Mouse (Mus musculus) heart, embryonic 10.5 days (tissue): ENCODE measurements at regions not wholly inside any gene's neighbourhood (a gene's known extent, or its start where the extent isn't known, plus 50 kb on each side); places are given as distances from the start of the nearest gene placed in this dataset.
A peak's percentile ranks its signal among the peaks of the same experiment; 100 is the strongest.

Source experiments
- DNase-seq: peaks from one replicate; pipeline ENCODE4 v3.0.0-alpha.2; 2017; ENCODE audit warnings: low spot score
- H3K27ac ChIP-seq: fragments of 300-500 bp; sonication (generic); 2 replicates; pipeline ENCODE4 v1.5.1; 2016; ENCODE audit warnings: mild to moderate bottlenecking
- H3K27me3 ChIP-seq: fragments of 300-500 bp; sonication (generic); 2 replicates; pipeline ENCODE4 v1.6.1; 2016; ENCODE audit warnings: mild to moderate bottlenecking; ENCODE audit not compliant: poor library complexity, insufficient read depth, severe bottlenecking
- H3K36me3 ChIP-seq: fragments of 300-500 bp; sonication (generic); 2 replicates; pipeline ENCODE4 v1.6.1; 2016; ENCODE audit warnings: mild to moderate bottlenecking, moderate library complexity
- H3K4me1 ChIP-seq: fragments of 300-500 bp; sonication (generic); 2 replicates; pipeline ENCODE4 v1.6.1; 2016; ENCODE audit warnings: mild to moderate bottlenecking
- H3K4me3 ChIP-seq: fragments of 300-500 bp; sonication (generic); 2 replicates; pipeline ENCODE4 v1.5.1; 2016; ENCODE audit warnings: mild to moderate bottlenecking, moderate library complexity
- H3K9me3 ChIP-seq: fragments of 300-500 bp; sonication (generic); 2 replicates; pipeline ENCODE4 v1.6.1; 2016; ENCODE audit warnings: mild to moderate bottlenecking, moderate library complexity
- WGBS: fragments of 180-500 bp; shearing (Covaris S2); methylation state at CpG from one replicate; pipeline ENCODE4 v1.1.7; 2016; 5-methylcytosine and 5-hydroxymethylcytosine counted together

DNA sequence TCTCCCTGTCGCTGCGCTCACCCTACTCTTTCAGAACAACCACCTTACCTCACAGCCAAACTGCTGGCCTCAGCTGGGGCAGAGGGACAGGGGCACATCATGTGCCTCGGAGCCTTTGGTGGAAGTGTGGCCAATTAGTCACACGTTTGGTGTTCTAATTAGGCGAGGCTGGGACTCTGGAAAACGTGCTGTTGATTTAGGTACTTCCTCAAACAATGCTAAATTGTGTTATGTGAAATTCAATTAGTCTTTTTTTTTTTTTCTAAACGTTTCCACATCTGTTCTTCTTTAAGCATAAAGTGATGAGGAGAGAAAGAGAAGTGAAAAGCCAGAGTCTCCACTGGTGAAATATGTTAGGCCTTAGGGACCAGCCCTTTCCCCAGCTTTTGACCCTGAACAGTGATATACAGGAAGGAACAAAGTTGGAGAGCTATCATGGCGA, 174.1 kb downstream of the Tbx18 start:
- no peaks in the 10 kb centered on the region for H3K36me3 ChIP-seq
- H3K4me3 ChIP-seq: no peak overlapping the region
- H3K4me1 ChIP-seq: peaks cover 15% of the 10 kb centered on the region
- H3K9me3 ChIP-seq: no peaks in the 10 kb centered on the region
- 15% methylated on average over 8 of the region's 8 CpGs for WGBS
- no peaks in the 10 kb centered on the region for H3K27me3 ChIP-seq
- H3K27ac ChIP-seq: peak overlapping the region; percentile 74
- DNase-seq: no peak

DNA sequence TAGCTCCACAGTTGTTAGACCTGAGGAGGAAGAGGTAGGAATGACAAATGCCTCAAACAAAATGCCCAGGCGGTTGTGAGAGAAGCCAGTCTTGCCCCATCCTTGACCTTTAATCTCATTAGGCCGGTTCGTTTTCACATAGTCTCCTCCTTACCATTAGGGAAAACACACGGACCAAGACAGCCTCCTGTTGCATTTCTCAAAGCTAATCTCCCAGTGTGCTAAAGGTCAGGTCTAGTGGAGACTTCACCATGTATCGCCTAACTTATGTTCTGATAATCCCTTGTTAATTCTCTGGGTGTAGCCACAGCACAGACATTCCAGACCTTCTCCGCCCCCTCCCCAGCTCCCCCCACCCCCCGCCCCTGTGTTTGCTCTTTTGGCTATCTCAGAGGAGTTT, 174.5 kb downstream of the Tbx18 start:
- no peak overlapping the region for H3K4me3 ChIP-seq
- no peak for DNase-seq
- H3K36me3 ChIP-seq: no peaks in the 10 kb centered on the region
- H3K27ac ChIP-seq: peak overlapping the region; percentile 74
- H3K9me3 ChIP-seq: no peaks in the 10 kb centered on the region
- WGBS: 12% methylated on average over 7 of the region's 7 CpGs
- no peaks in the 10 kb centered on the region for H3K27me3 ChIP-seq
- H3K4me1 ChIP-seq: peaks cover 15% of the 10 kb centered on the region

DNA sequence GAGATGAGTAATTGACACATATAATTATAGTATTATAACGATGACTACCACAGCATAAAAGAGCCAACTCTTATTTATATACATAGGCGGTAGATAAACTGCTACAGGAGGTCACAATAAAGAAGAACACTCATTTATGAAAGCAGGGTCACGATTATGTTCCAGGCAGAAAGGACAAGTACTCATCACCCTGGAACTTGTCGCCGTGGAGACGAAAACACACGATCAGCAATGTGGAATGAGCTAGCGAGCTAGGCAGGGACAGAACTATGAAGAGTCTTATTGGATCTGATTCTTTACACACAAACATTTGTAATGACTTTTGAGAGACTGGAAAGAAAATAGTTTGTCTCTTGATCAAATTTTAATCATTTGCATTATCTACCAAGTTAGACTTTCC, 197.9 kb downstream of the Tbx18 start:
- H3K4me1 ChIP-seq: no peaks in the 10 kb centered on the region
- H3K4me3 ChIP-seq: no peak overlapping the region
- 70% methylated on average over 8 of the region's 8 CpGs for WGBS
- peak; percentile 78 for DNase-seq
- H3K27ac ChIP-seq: no peak overlapping the region
- H3K27me3 ChIP-seq: no peaks in the 10 kb centered on the region
- no peaks in the 10 kb centered on the region for H3K9me3 ChIP-seq
- no peaks in the 10 kb centered on the region for H3K36me3 ChIP-seq

DNA sequence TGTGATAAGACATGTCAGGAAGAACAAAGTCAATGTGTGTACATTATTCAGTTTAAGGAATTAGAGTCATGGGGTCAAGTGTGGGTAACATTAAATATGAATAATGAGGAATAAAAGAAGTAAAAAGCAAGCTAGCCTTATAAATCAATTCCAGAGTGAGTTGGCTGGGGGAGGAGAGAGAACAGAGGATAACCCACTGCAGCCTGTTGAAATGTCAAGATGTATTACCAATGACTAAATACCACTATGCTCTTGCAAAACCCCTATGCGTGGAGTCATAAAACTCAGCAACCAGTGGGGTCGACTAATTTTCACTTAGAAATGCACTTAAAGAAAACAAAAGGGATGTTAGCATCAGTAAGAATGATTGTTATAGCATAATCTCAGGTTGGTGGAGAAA, 201.2 kb downstream of the Tbx18 start:
- H3K9me3 ChIP-seq: no peaks in the 10 kb centered on the region
- no peaks in the 10 kb centered on the region for H3K27me3 ChIP-seq
- H3K27ac ChIP-seq: no peak overlapping the region
- no peaks in the 10 kb centered on the region for H3K4me1 ChIP-seq
- DNase-seq: no peak
- 78% methylated on average over 2 of the region's 2 CpGs for WGBS
- H3K4me3 ChIP-seq: no peak overlapping the region
- no peaks in the 10 kb centered on the region for H3K36me3 ChIP-seq

DNA sequence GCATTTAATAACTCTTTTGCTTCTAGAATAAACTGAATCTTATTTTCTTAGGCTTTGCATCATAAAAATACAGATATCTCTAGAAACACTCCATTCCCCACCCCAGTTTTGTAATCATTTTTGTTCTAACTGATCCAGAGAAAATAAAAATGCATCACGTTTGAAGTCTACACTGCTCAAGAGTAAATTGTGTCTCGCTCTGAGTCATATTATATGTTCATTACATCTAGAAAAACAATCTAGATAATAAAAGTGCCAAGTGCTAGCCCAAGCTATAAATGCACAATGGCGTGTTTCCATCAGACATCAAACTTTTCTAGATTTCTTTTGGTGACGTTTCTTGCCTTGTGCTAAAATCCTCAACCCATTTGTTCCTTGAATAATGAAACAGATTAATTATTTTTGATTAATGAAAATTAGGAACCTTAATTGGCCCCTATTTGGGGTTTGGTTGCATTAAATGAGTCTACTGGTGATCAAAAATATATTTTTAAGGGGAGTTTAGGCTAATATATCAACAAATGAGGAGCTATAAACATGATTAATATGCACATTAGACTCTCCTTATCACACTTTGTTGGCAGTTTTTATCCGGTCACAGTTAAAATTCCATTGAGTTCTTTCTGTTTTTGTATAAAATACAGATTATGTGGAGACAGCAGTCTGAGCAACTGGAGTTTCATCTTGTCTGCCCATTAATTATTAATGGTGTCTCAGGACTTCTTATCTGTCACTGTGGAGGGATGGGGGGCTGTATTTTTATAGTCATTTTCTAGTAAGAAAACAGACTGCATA, 206.0 kb downstream of the Tbx18 start:
- no peaks in the 10 kb centered on the region for H3K36me3 ChIP-seq
- H3K27me3 ChIP-seq: no peaks in the 10 kb centered on the region

DNA sequence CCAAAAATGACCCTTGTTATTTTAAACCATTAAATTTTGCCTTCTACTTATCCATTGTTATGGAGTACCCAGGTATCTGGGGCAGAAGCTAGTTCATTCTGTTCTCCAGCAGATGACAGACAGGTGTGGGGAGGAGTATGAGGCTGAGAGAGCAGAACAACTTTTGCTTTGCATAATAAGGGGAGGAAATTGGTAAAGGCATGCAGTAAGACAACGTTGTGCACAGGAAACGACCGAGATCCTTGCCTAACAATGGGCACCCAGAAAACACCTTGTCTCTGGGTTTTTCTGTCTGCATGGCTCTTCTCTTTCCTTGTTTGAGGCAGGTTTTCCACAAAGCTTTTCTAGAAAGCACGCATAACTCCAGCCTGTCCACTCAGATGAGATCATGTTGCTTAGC, 220.4 kb downstream of the Tbx18 start:
- Histone ChIP-seq H3K4me1 (no peaks in the 10 kb centered on the region), H3K27me3 (no peaks in the 10 kb centered on the region), H3K9me3 (no peaks in the 10 kb centered on the region), H3K27ac (no peak overlapping the region), H3K36me3 (no peaks in the 10 kb centered on the region), H3K4me3 (no peak overlapping the region)
- 68% methylated on average over 4 of the region's 4 CpGs for WGBS
- DNase-seq: no peak

More for the DNA sequence above, 206.0 kb downstream of the Tbx18 start:
- Histone ChIP-seq H3K4me1 (no peaks in the 10 kb centered on the region), H3K27ac (no peak overlapping the region), H3K4me3 (no peak overlapping the region), H3K9me3 (no peaks in the 10 kb centered on the region)
- WGBS: 81% methylated on average over 5 of the region's 5 CpGs
- DNase-seq: no peak

DNA sequence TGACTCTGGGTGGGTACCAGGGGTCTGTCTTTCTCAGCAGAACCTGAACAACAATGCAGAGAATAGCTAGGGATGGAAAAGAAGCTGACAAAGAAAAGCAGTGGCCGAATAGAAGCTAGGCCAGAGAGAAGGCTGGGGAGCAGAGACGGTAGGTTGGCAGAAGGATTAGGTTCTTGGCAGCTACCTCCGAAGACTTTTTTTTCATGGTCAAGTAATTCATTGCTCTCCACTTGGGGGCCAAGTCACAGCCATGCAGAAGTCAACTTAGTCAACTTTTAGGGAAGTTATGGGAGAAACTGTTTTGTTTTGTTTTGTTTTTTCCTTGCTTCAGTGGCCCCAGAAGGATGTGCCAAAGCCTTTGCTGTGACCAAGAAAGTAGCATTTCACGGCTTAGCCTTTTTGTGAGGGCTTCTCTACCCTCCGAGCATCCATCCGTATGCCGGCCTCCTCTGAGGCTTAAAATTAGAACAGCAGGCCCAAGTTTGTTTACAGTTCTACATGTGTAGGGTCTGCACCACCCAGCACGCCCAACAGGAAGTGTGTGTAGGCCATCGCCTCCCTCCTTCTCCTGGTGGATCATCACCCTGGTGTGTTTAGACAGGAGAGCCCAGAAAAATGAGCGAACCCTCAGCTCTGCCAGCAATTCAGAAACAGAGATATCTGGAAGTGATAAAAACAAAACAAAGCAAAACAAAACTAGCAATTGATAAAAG, 226.2 kb downstream of the Tbx18 start:
- WGBS: 54% methylated on average over 10 of the region's 10 CpGs
- no peak for DNase-seq
- Histone ChIP-seq H3K27ac (no peak overlapping the region), H3K9me3 (no peaks in the 10 kb centered on the region), H3K4me1 (no peaks in the 10 kb centered on the region), H3K4me3 (no peak overlapping the region), H3K27me3 (no peaks in the 10 kb centered on the region), H3K36me3 (no peaks in the 10 kb centered on the region)

DNA sequence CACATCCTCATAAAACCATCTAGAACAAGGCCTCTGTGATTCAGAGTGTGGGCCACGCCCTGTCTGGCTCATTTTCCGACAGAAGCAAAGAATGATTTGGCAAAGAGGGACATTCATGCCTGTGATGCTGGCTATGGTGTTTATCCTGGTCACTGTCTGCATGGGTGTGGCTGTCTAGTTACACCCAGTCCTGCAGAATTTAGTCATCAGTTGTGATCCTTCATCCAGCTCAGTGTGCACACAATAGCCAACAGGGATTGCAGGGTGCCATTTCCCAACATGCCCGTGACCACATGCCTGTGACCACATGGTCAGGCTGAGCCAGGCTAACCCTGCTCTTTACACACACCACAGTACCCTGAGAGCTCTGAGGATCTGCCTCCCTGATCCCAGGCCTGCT, 208.8 kb upstream of the Cep162 start:
- no peaks in the 10 kb centered on the region for H3K4me1 ChIP-seq

DNA sequence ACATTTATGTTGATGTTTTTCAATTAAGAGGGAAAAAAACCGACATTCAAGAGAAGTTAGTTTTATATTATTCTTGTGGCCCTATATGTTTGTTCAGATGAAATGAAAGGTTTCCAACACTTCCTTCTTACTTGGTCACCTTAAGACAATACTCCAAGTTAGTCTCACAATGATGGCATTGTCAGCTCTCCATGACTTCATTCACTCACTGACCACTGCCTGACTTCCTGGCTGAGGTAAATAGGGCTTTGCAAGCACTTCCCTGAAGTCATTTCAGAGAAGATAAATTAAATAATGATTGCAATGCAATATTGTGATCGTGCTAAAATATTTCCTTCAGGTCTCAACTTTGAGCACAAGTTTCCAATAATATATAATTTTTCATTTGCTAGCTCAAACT, 197.9 kb upstream of the Cep162 start:
- H3K4me1 ChIP-seq: no peaks in the 10 kb centered on the region
- WGBS: 65% methylated on average over 2 of the region's 2 CpGs
- H3K27ac ChIP-seq: no peak overlapping the region
- no peaks in the 10 kb centered on the region for H3K9me3 ChIP-seq
- no peaks in the 10 kb centered on the region for H3K27me3 ChIP-seq
- H3K4me3 ChIP-seq: no peak overlapping the region
- H3K36me3 ChIP-seq: no peaks in the 10 kb centered on the region
- DNase-seq: no peak

More for the DNA sequence above, 208.8 kb upstream of the Cep162 start:
- no peaks in the 10 kb centered on the region for H3K27me3 ChIP-seq
- 72% methylated on average over 3 of the region's 3 CpGs for WGBS
- no peaks in the 10 kb centered on the region for H3K36me3 ChIP-seq
- no peak for DNase-seq
- no peak overlapping the region for H3K4me3 ChIP-seq
- no peaks in the 10 kb centered on the region for H3K9me3 ChIP-seq
- H3K27ac ChIP-seq: no peak overlapping the region

DNA sequence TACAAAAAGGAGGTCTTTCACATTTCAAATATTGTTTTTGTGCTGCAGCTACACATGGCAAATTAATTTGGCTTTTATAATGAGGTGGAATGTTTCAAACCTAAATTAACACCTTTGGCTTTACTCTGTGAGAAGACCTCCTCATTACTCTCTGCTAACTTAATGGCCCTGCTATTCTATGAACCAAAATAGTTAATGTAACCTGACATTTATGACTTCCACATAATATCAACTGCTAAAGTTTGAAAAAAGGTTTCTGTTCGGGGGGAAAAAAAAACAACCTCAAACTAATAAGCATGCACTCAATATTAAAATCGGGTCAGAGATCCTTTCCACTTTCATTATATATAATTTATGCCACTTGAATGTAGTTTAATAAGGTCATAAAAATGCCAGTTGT, 197.2 kb upstream of the Cep162 start:
- H3K4me1 ChIP-seq: no peaks in the 10 kb centered on the region
- no peaks in the 10 kb centered on the region for H3K9me3 ChIP-seq
- no peaks in the 10 kb centered on the region for H3K27me3 ChIP-seq
- no peak overlapping the region for H3K27ac ChIP-seq
- WGBS: 68% methylated on average over 2 of the region's 2 CpGs
- H3K36me3 ChIP-seq: no peaks in the 10 kb centered on the region
- no peak overlapping the region for H3K4me3 ChIP-seq
- no peak for DNase-seq

DNA sequence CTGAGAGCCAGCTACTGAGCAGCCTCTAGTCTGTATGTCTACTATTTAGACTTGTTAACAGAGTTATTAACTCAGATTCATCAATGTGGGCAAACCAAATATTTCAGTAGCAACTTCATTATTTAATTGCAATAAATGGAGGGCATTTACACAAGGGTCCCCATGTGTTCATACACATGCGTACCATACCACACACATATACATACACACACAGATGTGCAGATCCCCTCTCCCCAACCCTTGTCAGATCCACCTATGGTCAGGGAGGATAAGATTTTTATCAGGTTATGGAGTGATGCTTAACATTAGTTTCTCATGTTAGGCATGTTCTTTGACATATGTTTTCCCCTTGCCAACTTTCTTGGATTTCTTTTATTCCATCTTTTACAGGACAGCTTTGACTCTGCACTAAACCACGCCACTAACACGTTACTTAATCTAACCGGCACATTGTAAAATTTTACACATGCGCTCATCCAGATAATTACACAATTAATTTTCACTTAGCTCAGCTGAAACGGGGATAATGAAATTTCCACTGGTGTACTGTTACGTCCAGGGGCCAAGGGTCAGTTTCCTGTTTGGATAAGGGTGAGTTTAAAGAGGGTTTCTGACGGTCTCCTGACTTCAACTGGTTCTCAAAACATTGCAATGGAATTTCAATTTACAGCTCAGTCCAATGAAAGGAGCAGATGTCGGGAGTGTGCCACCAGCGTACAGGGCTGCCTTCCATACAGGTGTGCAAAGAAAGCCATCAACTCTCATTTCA, 188.3 kb upstream of the Cep162 start:
- H3K27ac ChIP-seq: no peak overlapping the region
- 47% methylated on average over 10 of the region's 10 CpGs for WGBS
- no peaks in the 10 kb centered on the region for H3K9me3 ChIP-seq
- no peaks in the 10 kb centered on the region for H3K36me3 ChIP-seq
- DNase-seq: no peak
- H3K27me3 ChIP-seq: no peaks in the 10 kb centered on the region
- no peaks in the 10 kb centered on the region for H3K4me1 ChIP-seq
- no peak overlapping the region for H3K4me3 ChIP-seq

DNA sequence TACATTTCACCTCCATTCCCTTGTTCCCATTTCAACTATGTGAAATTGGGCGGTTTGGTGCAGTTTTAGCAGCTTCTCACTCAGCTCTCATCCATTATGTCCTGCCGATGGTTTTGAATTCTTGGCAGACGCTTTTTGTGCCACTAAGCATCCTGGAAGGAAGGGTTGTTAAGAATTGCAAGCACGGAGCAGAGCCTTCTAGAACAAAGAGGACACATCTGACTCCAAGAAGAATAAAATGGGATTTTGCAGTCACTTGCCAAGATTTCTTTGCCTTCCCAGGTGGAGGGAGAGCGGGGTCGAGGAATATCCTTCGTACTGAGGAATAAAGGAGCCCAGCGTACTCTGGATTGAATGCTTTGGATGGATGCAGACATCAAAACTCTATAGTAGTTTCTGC, 176.7 kb upstream of the Cep162 start:
- H3K4me1 ChIP-seq: no peaks in the 10 kb centered on the region
- H3K36me3 ChIP-seq: no peaks in the 10 kb centered on the region
- no peaks in the 10 kb centered on the region for H3K9me3 ChIP-seq
- 83% methylated on average over 8 of the region's 8 CpGs for WGBS
- DNase-seq: no peak
- H3K27ac ChIP-seq: no peak overlapping the region
- no peak overlapping the region for H3K4me3 ChIP-seq
- H3K27me3 ChIP-seq: no peaks in the 10 kb centered on the region

DNA sequence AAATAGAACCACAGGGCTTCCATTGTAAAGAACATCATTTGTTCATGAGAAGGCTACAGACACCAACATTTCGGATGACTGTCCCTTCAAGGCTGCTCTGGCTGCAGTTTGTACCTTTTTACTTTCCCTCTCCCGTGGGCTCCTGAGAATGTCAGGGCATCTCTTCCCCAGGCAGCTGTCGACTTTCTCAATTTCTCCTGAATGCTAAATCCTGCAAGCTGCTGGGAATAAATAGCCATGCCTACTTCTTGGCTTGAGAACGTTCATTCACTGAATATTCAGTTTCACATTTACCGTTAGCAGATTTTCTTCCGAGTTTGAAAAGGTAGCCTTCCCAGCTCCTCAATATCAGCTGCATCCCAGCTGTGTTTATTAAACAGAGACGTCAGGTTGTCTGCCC, 176.2 kb upstream of the Cep162 start:
- no peaks in the 10 kb centered on the region for H3K36me3 ChIP-seq
- no peaks in the 10 kb centered on the region for H3K4me1 ChIP-seq
- WGBS: 72% methylated on average over 7 of the region's 7 CpGs
- peaks cover 2% of the 10 kb centered on the region for H3K27me3 ChIP-seq
- no peak overlapping the region for H3K4me3 ChIP-seq
- no peak overlapping the region for H3K27ac ChIP-seq
- no peaks in the 10 kb centered on the region for H3K9me3 ChIP-seq
- no peak for DNase-seq
